Mouse (Mus musculus): ENCODE measurements around the gene Bmp2k. TPM values are rescaled to one million over a fixed set of nuclear protein-coding genes. Genes with fewer than 3 reads are reported as not detected.
"Not testable (repeated sequence)": the region's sequence is repeated elsewhere in the genome, so short reads cannot be mapped to it uniquely, and the experiment has no call there.

Bmp2k gene
- total RNA-seq, 2 experiments from 2014 or later = 31.1 to 51.6 TPM

- DNase-seq = no peak
Observed at GRCm38 (mm10) chr5:97002336-97002735, 4.8 kb downstream of the Bmp2k start.

- no peak for DNase-seq
Observed at GRCm38 (mm10) chr5:97002937-97003336, 5.4 kb downstream of the Bmp2k start.

DNA sequence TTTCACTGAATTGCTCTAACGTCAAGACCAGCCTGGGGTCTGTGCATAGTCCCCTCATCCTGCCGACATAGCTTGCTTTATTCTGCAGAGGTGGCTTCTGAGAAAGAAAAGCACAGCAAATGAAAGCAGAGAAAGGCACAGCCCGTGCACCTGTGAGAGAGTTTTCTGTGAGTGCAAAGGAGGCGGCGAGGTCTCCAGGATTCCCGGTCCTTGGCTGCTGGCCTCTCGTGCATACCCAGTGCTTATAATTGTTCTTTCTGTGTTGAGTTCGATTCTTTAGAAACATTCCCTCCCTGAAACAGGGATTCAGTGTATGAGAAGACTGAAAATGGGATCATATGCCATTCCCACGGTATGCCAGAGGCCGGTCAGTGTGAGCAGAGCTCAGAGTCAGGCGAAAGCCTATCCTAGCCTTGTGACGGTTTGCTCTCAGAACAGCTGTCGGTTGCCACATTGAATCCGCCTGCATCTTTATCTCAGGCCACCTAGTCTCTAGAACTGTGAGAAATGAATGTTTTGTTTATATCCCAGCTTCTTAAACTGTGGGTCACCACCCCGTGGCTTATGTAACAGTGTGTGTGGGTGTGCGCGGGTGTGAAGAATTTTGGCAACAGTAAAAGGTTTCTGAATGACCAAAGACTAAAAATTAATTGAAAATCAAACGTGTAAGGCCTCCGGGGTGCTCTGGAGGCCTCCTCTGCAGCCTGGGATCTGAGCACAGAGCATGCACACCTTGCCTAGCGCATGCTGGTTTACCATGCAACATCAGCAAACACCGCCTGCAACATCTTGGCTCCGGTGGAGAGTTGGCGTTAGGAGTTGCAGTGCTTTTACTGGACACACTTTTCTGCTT is 6.9 kb downstream of the Bmp2k start:
- DNase-seq = no peak

- DNase-seq = no peak
Observed at GRCm38 (mm10) chr5:97005891-97006290, 8.4 kb downstream of the Bmp2k start.

- DNase-seq = no peak
Observed at GRCm38 (mm10) chr5:97006929-97007328, 9.4 kb downstream of the Bmp2k start.

DNA sequence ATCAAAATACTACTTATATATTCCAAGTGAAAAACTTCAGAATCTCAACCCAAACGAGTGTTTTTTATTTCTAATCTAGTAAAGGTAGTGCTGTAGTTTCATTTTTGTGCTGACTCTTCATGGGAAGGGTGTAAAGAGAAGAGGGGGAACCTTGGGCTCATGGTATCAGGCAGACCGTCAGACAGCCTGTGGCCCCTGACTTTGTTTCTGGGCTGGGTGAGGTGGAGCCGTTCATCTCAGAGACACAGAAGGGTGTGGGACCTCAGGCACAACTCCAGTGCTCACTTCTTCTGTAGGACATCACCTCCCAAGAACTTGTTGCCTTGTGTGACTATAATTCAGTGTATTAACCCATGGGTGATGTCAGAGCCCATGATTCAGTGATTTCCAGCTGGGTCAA is 10.0 kb downstream of the Bmp2k start:
- no peak for DNase-seq

DNA sequence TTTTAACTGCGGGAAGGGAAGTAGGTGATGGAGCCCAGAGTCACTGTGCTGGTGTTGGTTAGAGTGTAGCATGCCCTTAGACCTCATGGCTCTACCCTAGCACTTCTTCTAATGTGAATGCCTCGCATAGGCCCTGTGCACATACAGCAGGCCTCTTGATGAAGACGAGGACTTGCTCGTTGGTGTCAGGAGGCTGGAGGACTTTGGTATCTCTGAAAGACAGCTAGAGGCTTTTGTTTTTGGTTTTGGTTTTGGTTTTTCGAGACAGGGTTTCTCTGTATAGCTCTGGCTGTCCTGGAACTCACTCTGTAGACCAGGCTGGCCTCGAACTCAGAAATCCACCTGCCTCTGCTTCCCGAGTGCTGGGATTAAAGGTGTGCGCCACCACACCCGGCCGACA is 11.7 kb downstream of the Bmp2k start:
- DNase-seq = not testable (repeated sequence)

- no peak for DNase-seq
Observed at GRCm38 (mm10) chr5:97009601-97010335, 12.3 kb downstream of the Bmp2k start.

DNA sequence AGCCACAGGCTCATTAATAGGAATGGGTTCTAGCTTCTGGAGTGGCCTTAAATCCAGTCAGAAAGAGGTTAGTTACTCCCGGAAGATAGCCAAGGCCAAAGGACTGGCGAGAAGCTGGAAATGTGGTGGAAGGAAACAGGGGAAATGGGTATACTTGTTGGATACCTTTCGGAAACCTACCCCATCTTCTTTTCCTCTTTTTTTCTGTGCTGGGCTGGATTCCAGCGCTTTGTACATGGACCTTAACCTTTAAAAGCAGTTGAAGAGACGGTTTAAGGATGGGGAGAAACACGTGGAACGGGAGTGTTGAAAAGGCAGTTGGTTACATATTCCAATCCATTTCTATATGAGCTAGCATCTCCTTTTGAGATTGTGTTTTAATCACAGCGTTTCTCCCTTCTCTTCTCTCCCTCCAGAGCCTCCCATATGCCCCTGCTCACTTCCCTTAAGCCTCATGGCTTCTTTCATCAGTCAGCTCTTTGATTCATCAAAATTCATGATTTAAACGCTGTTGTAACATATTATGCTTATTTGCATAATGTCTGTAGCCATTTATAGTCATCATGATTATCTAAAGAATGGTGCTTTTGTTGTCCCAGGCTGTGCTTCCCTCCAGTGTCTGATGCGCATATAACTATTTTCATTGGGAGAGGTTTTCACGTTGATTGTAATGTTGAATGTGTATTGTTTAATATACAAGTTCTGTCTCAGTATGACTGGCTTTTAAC is 18.5 kb downstream of the Bmp2k start:
- no peak for DNase-seq

GRCm38 (mm10) chr5:97016842-97017577 is 19.5 kb downstream of the Bmp2k start:
- no peak for DNase-seq

DNA sequence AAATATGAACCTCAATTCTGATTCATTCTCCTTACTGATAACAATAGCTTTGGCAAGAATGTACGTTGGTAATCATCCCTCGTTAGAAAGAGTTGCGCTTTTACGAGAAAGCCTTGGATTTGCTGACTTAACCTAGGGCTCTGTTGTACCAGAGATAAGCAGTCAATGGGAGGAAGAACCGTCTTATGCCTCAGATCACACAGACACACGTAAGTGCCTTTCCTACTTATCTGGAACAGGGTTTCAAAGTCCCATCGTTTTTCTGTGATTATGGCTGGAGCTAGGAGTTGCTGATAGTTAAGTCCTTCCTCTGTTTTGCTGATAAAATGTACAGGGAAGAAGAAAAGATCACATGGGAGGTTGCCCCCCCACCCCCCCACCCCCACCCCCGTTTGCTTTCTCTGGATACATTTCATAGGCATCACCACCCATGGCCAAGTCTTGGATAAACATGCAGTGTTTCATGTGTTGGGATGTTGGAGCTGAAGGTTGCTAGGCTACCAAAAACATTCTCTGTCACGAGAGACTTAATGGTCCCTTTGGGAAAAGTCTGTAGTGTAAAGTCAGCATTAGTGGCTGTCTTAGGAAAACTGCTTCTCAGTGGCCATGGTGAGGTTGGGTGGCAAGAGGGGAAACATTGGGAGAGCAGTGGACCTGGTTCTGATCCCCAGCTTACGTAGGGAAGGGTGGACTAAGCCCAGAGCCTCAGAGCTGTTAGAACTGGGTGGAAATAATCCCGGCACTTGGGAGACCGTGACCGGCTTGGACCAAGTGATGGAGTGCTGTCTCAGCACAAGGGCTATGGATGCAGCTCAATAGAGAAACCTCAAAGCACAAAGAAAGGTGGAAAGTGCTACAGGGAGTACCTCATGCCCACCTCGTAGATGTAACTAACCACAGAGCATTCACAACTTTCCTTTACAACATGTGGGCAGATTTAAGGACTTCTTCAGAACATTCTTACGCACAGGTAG is 25.1 kb downstream of the Bmp2k start:
- DNase-seq = no peak

DNA sequence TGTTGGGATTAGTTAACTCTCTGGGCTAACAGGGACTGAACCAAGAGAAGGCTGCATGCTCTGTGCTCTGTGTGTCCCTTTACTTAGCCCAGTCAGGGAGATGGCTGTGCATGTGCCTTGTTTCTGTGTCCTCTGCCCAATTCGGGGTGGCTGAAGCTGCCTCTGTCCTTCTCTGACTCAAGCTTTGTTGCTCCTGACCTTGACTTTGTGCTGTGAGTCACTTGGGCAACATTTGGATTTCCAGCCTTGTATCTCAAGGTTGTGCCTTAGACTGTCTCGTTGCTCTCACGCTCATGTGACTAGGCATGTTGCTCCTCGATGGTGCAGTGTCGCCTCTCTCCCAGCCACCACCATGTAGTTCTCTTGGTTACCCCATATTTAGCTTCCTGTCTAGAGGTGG is 27.3 kb downstream of the Bmp2k start:
- peak; percentile 74 to 78 for DNase-seq

GRCm38 (mm10) chr5:97025650-97026049 is 28.2 kb downstream of the Bmp2k start:
- no peak for DNase-seq

GRCm38 (mm10) chr5:97028004-97028403 is 30.5 kb downstream of the Bmp2k start:
- DNase-seq = no peak

DNA sequence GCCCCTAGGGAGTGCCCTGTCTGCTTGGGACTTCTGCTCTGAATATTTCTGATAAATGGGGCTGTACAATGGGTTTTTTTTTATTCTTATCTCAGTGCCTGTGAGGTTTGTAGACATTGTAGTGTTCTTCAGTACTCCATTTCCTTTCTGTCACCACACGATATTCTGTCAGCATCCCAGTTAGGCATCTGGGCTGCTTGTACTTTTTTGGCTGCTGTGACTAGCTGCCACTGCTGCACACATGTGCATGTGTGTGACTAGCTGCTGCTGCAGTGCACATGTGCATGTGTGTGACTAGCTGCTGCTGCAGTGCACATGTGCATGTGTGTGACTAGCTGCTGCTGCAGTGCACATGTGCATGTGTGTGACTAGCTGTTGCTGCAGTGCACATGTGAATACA is 31.4 kb downstream of the Bmp2k start:
- DNase-seq = not testable (repeated sequence)

DNA sequence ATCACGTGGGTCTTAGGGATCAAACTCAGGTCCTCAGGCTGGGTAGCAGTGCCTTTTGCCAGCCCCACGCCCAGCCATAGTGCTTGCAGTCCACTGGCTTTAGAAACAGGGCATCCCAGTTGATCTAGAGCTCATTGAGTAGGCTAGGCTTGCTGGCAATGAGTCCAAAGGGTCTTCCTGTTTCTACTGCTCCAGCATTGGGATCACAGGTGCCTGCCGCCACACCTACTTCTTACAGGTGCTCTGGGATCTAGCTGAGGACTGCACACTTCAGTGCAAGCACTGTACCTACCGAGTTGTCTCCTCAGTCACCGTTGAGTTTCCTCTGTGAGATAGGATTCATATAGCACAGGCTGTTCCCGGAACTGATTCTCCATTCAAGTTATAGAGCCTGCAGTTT is 34.3 kb downstream of the Bmp2k start:
- DNase-seq = no peak

DNA sequence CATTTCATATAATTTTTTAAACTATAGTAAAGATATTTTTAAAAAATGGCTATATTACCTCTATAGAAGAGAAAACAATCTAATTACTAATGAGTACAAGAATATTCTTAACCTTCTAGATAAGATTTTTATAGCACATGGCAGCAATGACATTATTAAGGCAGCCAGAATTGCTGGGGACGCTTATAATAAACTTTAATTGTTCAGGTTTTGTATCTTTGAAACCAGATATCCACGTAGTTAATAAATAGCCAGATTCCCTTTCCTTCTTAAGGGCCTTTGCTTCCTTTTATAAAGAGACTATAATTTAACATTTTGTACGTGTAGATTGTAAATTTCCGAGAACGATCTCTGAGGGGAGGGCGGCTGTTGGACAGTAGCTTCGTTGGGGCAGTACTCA is 47.8 kb downstream of the Bmp2k start:
- DNase-seq = no peak

DNA sequence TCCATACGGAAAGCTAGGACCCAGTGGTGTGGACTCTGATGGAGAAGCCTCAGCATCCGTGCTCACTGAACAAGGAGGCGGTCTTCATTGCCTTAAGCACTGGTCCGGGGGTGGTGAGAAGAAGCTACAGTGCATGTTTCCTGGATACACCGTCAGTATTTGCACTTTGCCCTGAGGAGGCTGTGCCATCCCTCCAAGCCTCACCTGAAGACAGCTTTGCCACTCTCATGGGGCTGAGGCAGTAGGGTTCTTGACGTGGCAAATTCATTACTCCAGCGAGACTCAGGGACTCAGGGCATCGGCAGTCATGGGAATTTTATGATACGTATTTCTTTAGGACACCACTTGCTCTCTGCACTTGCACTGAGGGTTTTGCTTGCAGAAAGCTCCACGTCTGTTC is 49.2 kb downstream of the Bmp2k start:
- DNase-seq = no peak

DNA sequence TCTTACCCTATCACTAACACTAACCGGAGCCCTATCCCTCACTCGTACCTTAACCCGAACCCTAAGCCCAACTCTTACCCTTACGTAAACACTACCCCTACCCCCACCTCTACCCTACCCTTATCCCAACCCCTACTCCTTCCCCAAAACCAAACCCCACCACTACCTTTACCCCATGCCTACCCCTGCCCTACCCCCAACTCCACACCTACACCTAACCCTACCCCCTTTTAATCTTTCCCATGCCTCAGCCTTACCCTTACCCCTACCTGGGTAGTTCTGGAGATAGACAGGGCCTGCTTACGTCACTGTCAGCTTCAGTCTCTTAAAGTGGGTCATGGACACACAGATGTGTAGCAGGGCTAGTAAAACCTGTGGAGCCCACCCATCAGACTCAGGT is 51.4 kb downstream of the Bmp2k start:
- DNase-seq = no peak

- no peak for DNase-seq
Observed at GRCm38 (mm10) chr5:97054166-97054565, 56.7 kb downstream of the Bmp2k start.

DNA sequence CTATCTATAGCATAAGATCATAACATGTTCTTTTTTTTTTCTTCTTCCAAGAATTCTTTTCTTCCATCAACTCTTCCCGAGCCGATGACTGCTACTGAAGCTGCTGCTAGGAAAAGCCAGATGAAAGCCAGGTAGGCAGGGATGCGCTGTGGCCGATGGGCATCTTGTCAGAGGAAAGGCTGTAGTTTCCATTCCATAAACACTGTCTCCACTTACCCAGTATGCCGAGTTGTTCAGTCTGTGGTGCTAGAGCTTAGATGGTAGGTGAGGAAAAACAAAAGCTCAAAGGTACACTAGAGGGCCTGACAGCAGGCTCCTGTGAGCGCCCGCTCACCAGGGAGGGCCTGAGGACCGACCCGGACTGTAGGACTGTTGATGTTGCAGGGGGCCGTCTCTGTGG is 57.3 kb downstream of the Bmp2k start:
- DNase-seq = no peak
